Mouse (Mus musculus) lung, embryonic 16.5 days (tissue): ENCODE data around the gene Usp40. TPM values are rescaled to one million over a fixed set of nuclear protein-coding genes. Genes with fewer than 3 reads are reported as not detected.

ENCODE experiments used
- ATAC-seq: fragments of 200-750 bp; cut with Nextera tagmentation; 2 replicates; pipeline ENCODE4 v1.8.0; 2017; ENCODE audit warnings: low read depth, mild to moderate bottlenecking, moderate library complexity
- H3K27ac ChIP-seq: fragments of 300-500 bp; sonication (generic); 2 replicates; pipeline ENCODE4 v1.5.1; 2014; ENCODE audit warnings: mild to moderate bottlenecking, control low read depth, low read length
- H3K27me3 ChIP-seq: fragments of 300-500 bp; sonication (generic); 2 replicates; pipeline ENCODE4 v1.6.1; 2014; ENCODE audit warnings: low read depth, low read length, mixed read lengths; ENCODE audit not compliant: control insufficient read depth, insufficient read depth
- H3K36me3 ChIP-seq: fragments of 300-500 bp; sonication (generic); 2 replicates; pipeline ENCODE4 v1.6.1; 2014; ENCODE audit warnings: low read length; ENCODE audit not compliant: control insufficient read depth, insufficient read depth
- H3K4me1 ChIP-seq: fragments of 300-500 bp; sonication (generic); replicated peaks from 2 replicates; pipeline ENCODE4 v1.6.1; 2014; ENCODE audit warnings: low read length, mixed read lengths; ENCODE audit not compliant: control insufficient read depth, insufficient read depth
- H3K4me2 ChIP-seq: fragments of 300-500 bp; sonication (generic); 2 replicates; pipeline ENCODE4 v1.6.1; 2014; ENCODE audit warnings: low read depth, low read length, control low read depth
- H3K4me3 ChIP-seq: fragments of 300-500 bp; sonication (generic); 2 replicates; pipeline ENCODE4 v1.5.1; 2014; ENCODE audit warnings: mild to moderate bottlenecking, low read length, control low read depth
- H3K9ac ChIP-seq: fragments of 300-500 bp; sonication (generic); 2 replicates; pipeline ENCODE4 v1.6.1; 2014; ENCODE audit warnings: low read length, control low read depth
- H3K9me3 ChIP-seq: fragments of 300-500 bp; sonication (generic); 2 replicates; pipeline ENCODE4 v1.6.1; 2016; ENCODE audit warnings: low read length; ENCODE audit not compliant: control insufficient read depth
- WGBS: fragments of 180-500 bp; shearing (Covaris S2); extraction: QIAGEN DNeasy Blood & Tissue Kit; methylation state at CpG from one replicate; pipeline ENCODE4 v1.1.7; 2014; 5-methylcytosine and 5-hydroxymethylcytosine counted together
- polyA plus RNA-seq: library from polyadenylated mRNA; unstranded; fragments of >200 nt; fragmentation: Nextera tagmentation; extraction: Ambion mirVana; gene quantifications from 2 replicates; pipeline ENCODE4 v1.2.1, GENCODE M21; 2015

Usp40 gene
- polyA plus RNA-seq, 1 experiment from 2014 or later = 35.4 TPM

DNA sequence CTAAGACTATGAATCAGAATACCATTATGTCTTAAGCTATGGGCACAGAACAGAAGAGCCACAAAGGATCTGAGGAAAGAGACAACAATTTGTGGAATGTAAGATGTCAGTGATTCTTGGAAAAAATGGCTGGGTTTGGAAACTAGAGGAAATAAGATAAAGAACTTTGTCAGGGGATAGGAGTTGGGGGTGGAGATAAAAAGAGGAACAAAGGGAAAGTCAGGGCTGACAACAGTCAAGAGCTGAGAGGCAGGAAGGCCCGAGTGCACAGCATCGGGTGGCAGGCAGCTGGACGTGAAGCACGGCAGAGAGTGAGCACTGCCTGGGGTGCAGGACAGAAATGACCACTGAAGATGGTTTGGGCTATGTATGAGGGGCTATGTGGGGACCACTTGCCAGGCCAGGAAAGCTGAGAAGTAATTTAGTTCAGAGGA is 48.3 kb downstream of the Usp40 start:
- Histone ChIP-seq H3K36me3 (peaks cover 33% of the 10 kb centered on the region), H3K4me1 (no peaks in the 10 kb centered on the region), H3K4me2 (no peak overlapping the region), H3K27ac (no peak overlapping the region), H3K9ac (no peak overlapping the region), H3K9me3 (no peaks in the 10 kb centered on the region), H3K27me3 (no peaks in the 10 kb centered on the region), H3K4me3 (no peak overlapping the region)
- ATAC-seq = no peak
- WGBS = 29% methylated on average over 4 of the region's 4 CpGs

DNA sequence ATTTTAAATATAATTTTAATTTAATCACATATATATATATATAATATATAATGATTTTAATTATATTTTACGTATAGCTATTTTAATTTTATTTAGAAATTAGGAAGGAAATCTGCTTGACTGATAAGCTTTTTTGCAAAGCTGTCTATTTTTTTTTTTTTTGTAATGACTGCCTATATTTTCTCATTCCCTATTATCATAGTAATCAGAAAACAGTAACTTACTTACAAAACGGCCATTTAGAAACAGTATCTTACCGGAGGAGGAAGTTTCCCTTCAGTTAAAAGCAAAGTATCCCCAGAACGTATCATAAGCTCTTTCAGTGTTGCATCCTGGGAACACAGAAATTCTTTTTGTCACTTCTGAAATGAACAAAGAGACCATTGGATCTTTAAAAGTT is 48.8 kb downstream of the Usp40 start:
- no peak for ATAC-seq
- Histone ChIP-seq H3K36me3 (peaks cover 33% of the 10 kb centered on the region), H3K4me1 (no peaks in the 10 kb centered on the region)

DNA sequence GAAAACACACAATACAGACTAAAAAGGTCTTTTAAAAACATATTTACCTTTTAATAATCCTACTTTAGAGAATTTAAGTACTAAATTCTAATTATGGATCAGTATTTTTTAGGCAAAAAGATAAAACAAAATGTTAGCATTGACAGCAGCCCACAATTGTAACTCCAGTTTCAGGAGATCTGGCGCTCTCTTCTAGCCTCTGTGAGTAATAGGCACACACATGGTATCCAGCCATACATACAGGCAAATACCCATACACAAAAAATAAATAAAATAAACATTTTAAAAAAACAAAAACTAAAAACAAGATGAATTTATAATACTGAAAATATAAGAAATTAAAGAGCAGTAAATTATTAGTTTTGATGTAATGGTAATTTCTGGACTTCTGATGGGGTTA is 49.4 kb downstream of the Usp40 start:
- Histone ChIP-seq H3K4me2 (no peak overlapping the region), H3K9ac (no peak overlapping the region), H3K9me3 (no peaks in the 10 kb centered on the region), H3K36me3 (peaks cover 28% of the 10 kb centered on the region), H3K4me1 (no peaks in the 10 kb centered on the region), H3K4me3 (no peak overlapping the region), H3K27me3 (no peaks in the 10 kb centered on the region), H3K27ac (no peak overlapping the region)
- WGBS = 92% methylated on average over 1 of the region's 1 CpGs
- no peak for ATAC-seq

More for the DNA sequence above, 48.8 kb downstream of the Usp40 start:
- no peaks in the 10 kb centered on the region for H3K9me3 ChIP-seq
- no peak overlapping the region for H3K27ac ChIP-seq
- no peaks in the 10 kb centered on the region for H3K27me3 ChIP-seq
- no peak overlapping the region for H3K4me2 ChIP-seq
- no peak overlapping the region for H3K9ac ChIP-seq
- no peak overlapping the region for H3K4me3 ChIP-seq
- 81% methylated on average over 4 of the region's 4 CpGs for WGBS

GRCm38 (mm10) chr1:87953073-87953472 is 55.3 kb downstream of the Usp40 start:
- WGBS = 79% methylated on average over 3 of the region's 3 CpGs
- no peak for ATAC-seq
- no peak overlapping the region for H3K9ac ChIP-seq

GRCm38 (mm10) chr1:87951641-87952040 is 56.7 kb downstream of the Usp40 start:
- no peak overlapping the region for H3K4me2 ChIP-seq
- H3K4me1 ChIP-seq = no peaks in the 10 kb centered on the region
- H3K27me3 ChIP-seq = no peaks in the 10 kb centered on the region
- 91% methylated on average over 3 of the region's 3 CpGs for WGBS
- H3K4me3 ChIP-seq = no peak overlapping the region
- no peak for ATAC-seq
- H3K36me3 ChIP-seq = peaks cover 33% of the 10 kb centered on the region
- H3K9ac ChIP-seq = no peak overlapping the region
- H3K9me3 ChIP-seq = no peaks in the 10 kb centered on the region
- no peak overlapping the region for H3K27ac ChIP-seq

More at GRCm38 (mm10) chr1:87953073-87953472, 55.3 kb downstream of the Usp40 start:
- Histone ChIP-seq H3K27ac (no peak overlapping the region), H3K36me3 (peaks cover 30% of the 10 kb centered on the region), H3K4me1 (no peaks in the 10 kb centered on the region), H3K4me2 (no peak overlapping the region), H3K27me3 (no peaks in the 10 kb centered on the region), H3K4me3 (no peak overlapping the region), H3K9me3 (no peaks in the 10 kb centered on the region)

GRCm38 (mm10) chr1:87947681-87948091 is 60.7 kb downstream of the Usp40 start:
- H3K9ac ChIP-seq = no peak overlapping the region
- H3K27me3 ChIP-seq = no peaks in the 10 kb centered on the region
- H3K27ac ChIP-seq = no peak overlapping the region
- H3K36me3 ChIP-seq = peaks cover 49% of the 10 kb centered on the region
- ATAC-seq = no peak
- no peak overlapping the region for H3K4me2 ChIP-seq
- 66% methylated on average over 6 of the region's 6 CpGs for WGBS
- no peaks in the 10 kb centered on the region for H3K9me3 ChIP-seq
- no peak overlapping the region for H3K4me3 ChIP-seq
- H3K4me1 ChIP-seq = no peaks in the 10 kb centered on the region

DNA sequence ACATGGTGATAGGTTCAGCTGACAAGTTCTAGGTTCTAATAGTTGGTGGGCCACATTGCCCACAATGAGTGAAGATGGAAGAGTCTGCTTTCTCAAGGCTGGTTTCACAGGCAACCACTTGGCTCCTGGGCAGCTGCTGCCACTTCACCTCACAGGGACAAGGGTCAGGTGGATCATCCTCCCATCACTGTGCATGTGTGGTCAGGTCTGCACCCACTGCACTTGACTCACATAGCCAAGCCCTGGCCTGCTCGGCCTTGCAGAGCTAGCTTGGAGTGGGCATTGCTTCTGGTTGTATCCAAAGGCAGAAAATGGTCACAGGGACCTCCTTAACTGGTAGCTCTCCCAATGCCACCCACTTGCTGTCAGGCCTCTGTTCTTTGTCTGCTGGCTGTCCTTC is 66.6 kb downstream of the Usp40 start:
- H3K9ac ChIP-seq = no peak overlapping the region
- H3K36me3 ChIP-seq = peaks cover 54% of the 10 kb centered on the region
- no peaks in the 10 kb centered on the region for H3K9me3 ChIP-seq
- H3K27ac ChIP-seq = no peak overlapping the region
- no peaks in the 10 kb centered on the region for H3K27me3 ChIP-seq
- H3K4me3 ChIP-seq = no peak overlapping the region
- whole genome bisulfite sequencing = 67% methylated on average over 1 of the region's 1 CpGs
- H3K4me1 ChIP-seq = no peaks in the 10 kb centered on the region
- ATAC-seq = no peak
- no peak overlapping the region for H3K4me2 ChIP-seq

DNA sequence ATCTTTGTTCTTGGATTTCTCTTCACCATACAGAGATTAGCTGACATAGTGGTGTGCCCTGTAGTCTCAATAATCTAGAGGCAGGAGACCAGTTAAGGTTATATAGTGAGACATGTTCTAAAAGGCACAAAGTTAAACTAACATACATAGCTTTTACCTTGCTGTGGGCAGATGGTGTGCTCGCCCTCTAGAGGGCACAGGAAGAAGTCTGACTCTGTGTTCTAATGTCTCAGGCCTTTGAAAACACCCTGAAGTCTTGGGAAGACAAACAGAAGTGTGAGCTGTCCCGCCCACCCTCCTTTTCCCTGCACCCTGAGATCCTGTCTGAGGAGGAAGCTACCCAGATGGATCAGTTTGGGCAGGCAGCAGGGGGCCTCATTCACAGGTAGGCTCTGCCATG is 71.8 kb downstream of the Usp40 start:
- Histone ChIP-seq H3K4me2 (no peak overlapping the region), H3K9ac (no peak overlapping the region), H3K4me3 (no peak overlapping the region), H3K27me3 (no peaks in the 10 kb centered on the region), H3K27ac (no peak overlapping the region), H3K4me1 (no peaks in the 10 kb centered on the region), H3K9me3 (no peaks in the 10 kb centered on the region), H3K36me3 (peaks cover 29% of the 10 kb centered on the region)
- 24% methylated on average over 2 of the region's 2 CpGs for WGBS
- ATAC-seq = peak; percentile 38; the same call in 1 of the 2 replicates

DNA sequence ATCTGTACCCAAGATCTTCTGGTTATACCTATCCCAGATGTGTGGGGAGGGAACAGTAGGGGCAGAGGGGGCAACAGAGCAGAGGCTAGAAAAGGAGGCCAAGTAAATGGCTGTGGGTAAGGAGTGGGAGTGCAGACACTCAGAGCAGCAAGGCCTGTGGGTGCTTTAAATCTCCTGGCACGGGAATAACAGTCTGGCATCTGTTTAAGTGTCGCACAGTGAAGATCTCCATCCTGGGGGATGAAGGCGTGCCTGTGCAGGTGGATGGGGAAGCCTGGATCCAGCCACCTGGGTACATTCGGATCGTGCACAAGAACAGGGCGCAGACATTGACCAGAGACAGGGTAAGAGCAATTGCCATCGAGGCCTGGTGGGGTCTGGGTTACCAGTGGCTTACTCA is 72.3 kb downstream of the Usp40 start:
- no peak overlapping the region for H3K9ac ChIP-seq
- H3K36me3 ChIP-seq = peaks cover 29% of the 10 kb centered on the region
- no peak overlapping the region for H3K4me3 ChIP-seq
- WGBS = 84% methylated on average over 7 of the region's 7 CpGs
- no peaks in the 10 kb centered on the region for H3K27me3 ChIP-seq
- no peak for ATAC-seq
- no peak overlapping the region for H3K27ac ChIP-seq
- H3K9me3 ChIP-seq = no peaks in the 10 kb centered on the region
- no peaks in the 10 kb centered on the region for H3K4me1 ChIP-seq
- H3K4me2 ChIP-seq = no peak overlapping the region

- WGBS = 90% methylated on average over 2 of the region's 2 CpGs
- no peaks in the 10 kb centered on the region for H3K27me3 ChIP-seq
- H3K36me3 ChIP-seq = peaks cover 29% of the 10 kb centered on the region
- no peak overlapping the region for H3K4me2 ChIP-seq
- H3K27ac ChIP-seq = no peak overlapping the region
- no peak overlapping the region for H3K9ac ChIP-seq
- no peak overlapping the region for H3K4me3 ChIP-seq
- no peaks in the 10 kb centered on the region for H3K9me3 ChIP-seq
- no peaks in the 10 kb centered on the region for H3K4me1 ChIP-seq
- no peak for ATAC-seq
Observed at GRCm38 (mm10) chr1:87935546-87935945, 72.8 kb downstream of the Usp40 start.
